Mouse (Mus musculus) testis, adult 2 months (tissue): ENCODE data around the gene Tnk1. TPM values are rescaled to one million over a fixed set of nuclear protein-coding genes. Genes with fewer than 3 reads are reported as not detected.
"Not testable (repeated sequence)": the region's sequence is repeated elsewhere in the genome, so short reads cannot be mapped to it uniquely, and the experiment has no call there.

ENCODE experiments used
- H3K27ac ChIP-seq: fragments of 200-500 bp; 2 replicates; pipeline ENCODE4 v1.5.1; 2012; ENCODE audit warnings: low read depth, low read length; ENCODE audit not compliant: control insufficient read depth, insufficient read depth
- H3K27me3 ChIP-seq: fragments of 200-500 bp; 2 replicates; pipeline ENCODE4 v1.6.1; 2012; ENCODE audit warnings: mild to moderate bottlenecking, low read length, moderate library complexity; ENCODE audit not compliant: control insufficient read depth, insufficient read depth
- H3K36me3 ChIP-seq: fragments of 200-500 bp; 2 replicates; pipeline ENCODE4 v1.6.1; 2012; ENCODE audit warnings: mild to moderate bottlenecking, low read length; ENCODE audit not compliant: control insufficient read depth, insufficient read depth
- H3K4me1 ChIP-seq: fragments of 200-500 bp; 2 replicates; pipeline ENCODE4 v1.6.1; 2012; ENCODE audit warnings: low read length; ENCODE audit not compliant: control insufficient read depth, insufficient read depth
- H3K4me3 ChIP-seq: fragments of 200-500 bp; 2 replicates; pipeline ENCODE4 v1.5.1; 2012; ENCODE audit warnings: low read depth, mild to moderate bottlenecking, low read length, moderate library complexity, mixed read lengths; ENCODE audit not compliant: control insufficient read depth
- CTCF ChIP-seq: fragments of 200-500 bp; IDR thresholded peaks from 2 replicates; pipeline ENCODE4 v1.5.1; 2012; ENCODE audit warnings: low read depth, mild to moderate bottlenecking, inconsistent platforms, low read length, moderate library complexity; ENCODE audit not compliant: control insufficient read depth, insufficient read depth, insufficient replicate concordance
- POLR2A ChIP-seq: fragments of 200-500 bp; IDR thresholded peaks from 2 replicates; pipeline ENCODE4 v1.6.1; 2012; ENCODE audit warnings: low read depth, mild to moderate bottlenecking, inconsistent platforms, low read length, moderate library complexity; ENCODE audit not compliant: control insufficient read depth
- polyA plus RNA-seq: library from polyadenylated mRNA; depleted of rRNA; stranded (reverse); fragments of >200 nt; gene quantifications from 2 replicates; pipeline ENCODE4 v1.2.3, GENCODE M21; 2012

The Tnk1 gene
- polyA plus RNA-seq, 1 experiment, result 1.6 TPM

GRCm38 (mm10) chr11:69865561-69865960 is 7.0 kb upstream of the Tnk1 start:
- Histone ChIP-seq H3K27me3 (no peaks in the 10 kb centered on the region), H3K36me3 (no peaks in the 10 kb centered on the region), H3K4me3 (no peak overlapping the region), H3K4me1 (no peaks in the 10 kb centered on the region), H3K27ac (no peak overlapping the region)
- TF ChIP-seq POLR2A, result no peak
- no peak for TF ChIP-seq CTCF

- Histone ChIP-seq H3K4me1 (no peaks in the 10 kb centered on the region), H3K27me3 (no peaks in the 10 kb centered on the region), H3K36me3 (no peaks in the 10 kb centered on the region), H3K27ac (no peak overlapping the region), H3K4me3 (no peak overlapping the region)
- TF ChIP-seq CTCF (no peak), POLR2A (no peak)
Measured at GRCm38 (mm10) chr11:69864138-69864860, 5.8 kb upstream of the Tnk1 start.

- not testable (repeated sequence) for H3K4me1 ChIP-seq, H3K36me3 ChIP-seq, H3K27ac ChIP-seq, H3K27me3 ChIP-seq, H3K4me3 ChIP-seq
Measured at GRCm38 (mm10) chr11:69863729-69864128, 5.2 kb upstream of the Tnk1 start.

GRCm38 (mm10) chr11:69855347-69855746 is 3.2 kb downstream of the Tnk1 start:
- TF ChIP-seq CTCF (no peak), POLR2A (no peak)
- no peaks in the 10 kb centered on the region for H3K27me3 ChIP-seq
- peaks cover 12% of the 10 kb centered on the region for H3K4me1 ChIP-seq
- peak overlapping the region; percentile 30 for H3K4me3 ChIP-seq
- H3K36me3 ChIP-seq, result no peaks in the 10 kb centered on the region
- no peak overlapping the region for H3K27ac ChIP-seq

GRCm38 (mm10) chr11:69854680-69855079 is 3.9 kb downstream of the Tnk1 start:
- Histone ChIP-seq H3K27ac (no peak overlapping the region), H3K4me3 (no peak overlapping the region), H3K27me3 (no peaks in the 10 kb centered on the region), H3K36me3 (no peaks in the 10 kb centered on the region), H3K4me1 (peaks cover 12% of the 10 kb centered on the region)
- TF ChIP-seq POLR2A (no peak), CTCF (no peak)

GRCm38 (mm10) chr11:69853994-69854393 is 4.5 kb downstream of the Tnk1 start:
- TF ChIP-seq POLR2A, result no peak
- no peak for TF ChIP-seq CTCF
- Histone ChIP-seq H3K27ac (no peak overlapping the region), H3K4me1 (peaks cover 12% of the 10 kb centered on the region), H3K27me3 (no peaks in the 10 kb centered on the region), H3K36me3 (no peaks in the 10 kb centered on the region), H3K4me3 (no peak overlapping the region)

- Histone ChIP-seq H3K27ac (no peak overlapping the region), H3K36me3 (no peaks in the 10 kb centered on the region), H3K4me3 (no peak overlapping the region), H3K4me1 (peaks cover 16% of the 10 kb centered on the region), H3K27me3 (no peaks in the 10 kb centered on the region)
- TF ChIP-seq CTCF (no peak), POLR2A (no peak)
Measured at GRCm38 (mm10) chr11:69850754-69851153, 7.8 kb downstream of the Tnk1 start.

- Histone ChIP-seq H3K27me3 (no peaks in the 10 kb centered on the region), H3K36me3 (no peaks in the 10 kb centered on the region), H3K4me3 (no peak overlapping the region), H3K4me1 (peaks cover 9% of the 10 kb centered on the region), H3K27ac (no peak overlapping the region)
- no peak for TF ChIP-seq POLR2A
- TF ChIP-seq CTCF, result no peak
Measured at GRCm38 (mm10) chr11:69849884-69850283, 8.6 kb downstream of the Tnk1 start.
